Mouse (Mus musculus) midbrain, embryonic 14.5 days (tissue): ENCODE measurements around the gene Sptbn2. TPM values are rescaled to one million over a fixed set of nuclear protein-coding genes. Genes with fewer than 3 reads are reported as not detected.

ENCODE experiments used
- ATAC-seq: fragments of 200-750 bp; cut with Nextera tagmentation; 2 replicates; pipeline ENCODE4 v1.8.0; 2017; ENCODE audit warnings: moderate number of reproducible peaks, moderate library complexity; ENCODE audit not compliant: low FRiP score, low TSS enrichment
- DNase-seq: peaks from one replicate; pipeline ENCODE4 v3.0.0-alpha.2; 2015
- H3K27ac ChIP-seq: fragments of 300-500 bp; sonication (generic); replicated peaks from 2 replicates; pipeline ENCODE4 v1.5.1; 2014; ENCODE audit warnings: mild to moderate bottlenecking, low read depth, low read length, moderate library complexity
- H3K27me3 ChIP-seq: fragments of 300-500 bp; sonication (generic); 2 replicates; pipeline ENCODE4 v1.6.1; 2014; ENCODE audit warnings: low read length, control low read depth, mixed read lengths; ENCODE audit not compliant: control insufficient read depth, insufficient read depth
- H3K36me3 ChIP-seq: fragments of 300-500 bp; sonication (generic); 2 replicates; pipeline ENCODE4 v1.6.1; 2014; ENCODE audit warnings: low read length, control low read depth; ENCODE audit not compliant: control insufficient read depth, insufficient read depth
- H3K4me1 ChIP-seq: fragments of 300-500 bp; sonication (generic); 2 replicates; pipeline ENCODE4 v1.6.1; 2014; ENCODE audit warnings: mild to moderate bottlenecking, antibody characterized with exemption, low read length, control low read depth; ENCODE audit not compliant: control insufficient read depth, insufficient read depth
- H3K4me2 ChIP-seq: fragments of 300-500 bp; sonication (generic); 2 replicates; pipeline ENCODE4 v1.6.1; 2014; ENCODE audit warnings: mild to moderate bottlenecking, low read length, moderate library complexity
- H3K4me3 ChIP-seq: fragments of 300-500 bp; sonication (generic); replicated peaks from 2 replicates; pipeline ENCODE4 v1.5.1; 2014; ENCODE audit warnings: low read depth, low read length
- H3K9ac ChIP-seq: fragments of 300-500 bp; sonication (generic); replicated peaks from 2 replicates; pipeline ENCODE4 v1.6.1; 2014; ENCODE audit warnings: mild to moderate bottlenecking, low read length, moderate library complexity
- H3K9me3 ChIP-seq: fragments of 300-500 bp; sonication (generic); 2 replicates; pipeline ENCODE4 v1.6.1; 2016; ENCODE audit warnings: low read length, control low read depth, mixed read lengths; ENCODE audit not compliant: control insufficient read depth
- WGBS: fragments of 180-500 bp; shearing (Covaris S2); extraction: QIAGEN DNeasy Blood & Tissue Kit; methylation state at CpG from one replicate; pipeline ENCODE4 v1.1.7; 2014; 5-methylcytosine and 5-hydroxymethylcytosine counted together
- polyA plus RNA-seq: library from polyadenylated mRNA; unstranded; fragments of >200 nt; fragmentation: Nextera tagmentation; extraction: Ambion mirVana; gene quantifications from 2 replicates; pipeline ENCODE4 v1.2.1, GENCODE M21; 2014

Gene Sptbn2
- polyA plus RNA-seq, 1 experiment from 2014 or later, result 43.0 TPM

DNA sequence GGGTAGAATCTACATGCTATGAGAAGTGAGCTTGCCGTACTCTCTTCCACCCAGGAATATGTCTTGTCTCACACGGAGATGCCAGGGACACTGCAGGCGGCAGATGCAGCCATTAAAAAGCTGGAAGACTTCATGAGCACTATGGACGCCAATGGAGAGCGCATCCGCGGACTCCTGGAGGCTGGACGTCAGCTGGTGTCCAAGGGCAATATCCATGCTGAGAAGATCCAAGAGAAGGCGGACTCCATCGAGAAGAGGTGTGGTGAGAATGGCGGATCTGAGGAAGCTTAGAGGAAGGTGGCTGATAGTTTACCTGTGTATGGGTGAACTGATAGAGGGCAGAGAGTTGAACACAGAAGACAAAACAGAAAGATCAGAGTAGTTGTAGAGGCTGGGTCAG is 28.1 kb downstream of the Sptbn2 start:
- H3K4me1 ChIP-seq, result no peaks in the 10 kb centered on the region
- H3K4me2 ChIP-seq, result no peak overlapping the region
- no peak overlapping the region for H3K9ac ChIP-seq
- DNase-seq, result no peak
- H3K27ac ChIP-seq, result no peak overlapping the region
- H3K36me3 ChIP-seq, result peaks cover 94% of the 10 kb centered on the region
- H3K27me3 ChIP-seq, result no peaks in the 10 kb centered on the region
- WGBS, result 90% methylated on average over 11 of the region's 11 CpGs
- no peak for ATAC-seq
- H3K9me3 ChIP-seq, result no peaks in the 10 kb centered on the region
- no peak overlapping the region for H3K4me3 ChIP-seq

DNA sequence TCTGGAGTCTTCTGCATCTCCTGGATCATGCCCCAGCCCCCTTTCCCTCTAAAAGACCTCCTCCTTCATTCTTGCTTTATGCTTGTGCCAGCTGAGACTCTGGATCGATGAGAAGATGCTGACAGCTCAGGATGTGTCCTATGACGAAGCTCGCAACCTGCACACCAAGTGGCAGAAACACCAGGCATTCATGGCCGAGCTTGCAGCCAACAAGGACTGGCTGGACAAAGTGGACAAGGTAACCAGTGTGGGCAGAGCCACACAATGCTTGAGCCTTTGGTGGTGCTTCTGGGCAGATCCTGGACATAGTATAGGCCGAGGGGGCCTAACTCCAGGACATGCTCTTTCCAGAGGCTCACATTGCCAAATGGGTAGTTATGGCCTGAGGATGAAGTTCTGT is 28.8 kb downstream of the Sptbn2 start:
- WGBS, result 93% methylated on average over 5 of the region's 5 CpGs
- Histone ChIP-seq H3K9ac (no peak overlapping the region), H3K27ac (no peak overlapping the region), H3K27me3 (no peaks in the 10 kb centered on the region), H3K4me1 (no peaks in the 10 kb centered on the region), H3K9me3 (no peaks in the 10 kb centered on the region), H3K4me2 (no peak overlapping the region), H3K36me3 (peaks cover 94% of the 10 kb centered on the region), H3K4me3 (no peak overlapping the region)
- DNase-seq (no peak), ATAC-seq (no peak)

DNA sequence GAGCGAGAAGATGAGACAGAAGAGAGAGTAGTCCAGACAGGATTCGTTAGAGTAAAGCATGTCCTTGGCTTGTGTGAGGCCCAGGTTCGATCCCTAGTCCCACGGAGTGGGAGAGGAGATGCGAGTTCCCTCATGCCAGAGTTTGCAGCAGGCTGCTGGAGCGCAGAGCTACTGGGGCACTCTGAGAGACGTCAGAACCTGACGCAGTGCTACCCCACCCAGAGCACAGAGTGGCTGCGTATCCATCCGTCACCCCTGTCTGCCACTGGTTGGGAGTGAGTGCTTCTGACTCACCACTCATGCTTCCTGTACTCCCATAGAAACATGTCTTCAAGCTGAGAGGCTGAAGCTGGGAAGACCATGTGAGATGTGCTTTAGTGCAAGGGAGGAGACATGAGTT is 30.5 kb downstream of the Sptbn2 start:
- no peak for ATAC-seq
- H3K27me3 ChIP-seq, result no peaks in the 10 kb centered on the region
- H3K36me3 ChIP-seq, result peaks cover 95% of the 10 kb centered on the region
- no peaks in the 10 kb centered on the region for H3K9me3 ChIP-seq
- H3K4me3 ChIP-seq, result no peak overlapping the region
- 86% methylated on average over 10 of the region's 10 CpGs for WGBS
- no peak overlapping the region for H3K4me2 ChIP-seq
- no peak overlapping the region for H3K27ac ChIP-seq
- H3K9ac ChIP-seq, result no peak overlapping the region
- DNase-seq, result no peak
- H3K4me1 ChIP-seq, result no peaks in the 10 kb centered on the region

DNA sequence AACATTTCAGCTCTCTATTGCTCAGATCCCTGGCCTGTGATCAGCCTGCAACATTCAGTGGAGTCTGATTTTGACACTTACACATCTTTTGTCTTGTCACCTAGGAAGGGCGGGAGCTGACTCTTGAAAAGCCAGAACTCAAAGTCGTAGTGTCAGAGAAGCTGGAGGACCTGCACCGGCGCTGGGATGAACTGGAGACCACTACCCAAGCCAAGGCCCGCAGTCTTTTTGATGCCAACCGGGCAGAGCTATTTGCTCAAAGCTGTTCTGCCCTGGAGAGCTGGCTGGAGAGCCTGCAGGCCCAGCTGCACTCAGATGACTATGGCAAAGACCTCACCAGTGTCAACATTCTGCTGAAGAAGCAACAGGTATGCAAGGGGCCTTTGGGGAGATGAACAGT is 31.3 kb downstream of the Sptbn2 start:
- no peak for DNase-seq
- 93% methylated on average over 6 of the region's 6 CpGs for WGBS

DNA sequence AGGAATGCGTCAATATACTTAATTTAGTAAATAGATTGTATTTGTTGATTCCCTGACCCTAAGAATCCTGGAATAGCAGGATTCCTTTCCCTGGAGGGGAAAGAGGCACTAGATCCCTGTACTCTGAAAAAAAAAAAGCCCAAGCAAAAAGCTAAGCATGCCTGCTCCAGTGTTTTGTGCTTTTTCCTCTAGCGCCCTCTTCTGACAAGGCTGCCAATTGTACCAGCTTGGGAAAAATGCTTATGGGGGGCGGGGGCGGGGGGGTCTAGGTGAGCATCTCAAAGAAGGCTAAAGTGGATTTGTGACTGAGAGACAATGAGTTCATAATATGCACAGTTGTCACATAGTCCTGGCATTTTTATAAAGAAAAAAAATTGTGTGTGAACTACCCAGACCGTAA is 32.6 kb downstream of the Sptbn2 start:
- Histone ChIP-seq H3K9ac (no peak overlapping the region), H3K4me2 (no peak overlapping the region), H3K4me1 (no peaks in the 10 kb centered on the region), H3K27ac (no peak overlapping the region), H3K9me3 (no peaks in the 10 kb centered on the region), H3K4me3 (no peak overlapping the region), H3K27me3 (no peaks in the 10 kb centered on the region), H3K36me3 (peaks cover 94% of the 10 kb centered on the region)
- no peak for ATAC-seq
- DNase-seq, result peak; percentile 73
- WGBS, result 43% methylated on average over 5 of the region's 5 CpGs

More for the DNA sequence above, 31.3 kb downstream of the Sptbn2 start:
- H3K9me3 ChIP-seq, result no peaks in the 10 kb centered on the region
- H3K36me3 ChIP-seq, result peaks cover 96% of the 10 kb centered on the region
- no peak overlapping the region for H3K9ac ChIP-seq
- no peak overlapping the region for H3K4me2 ChIP-seq
- no peaks in the 10 kb centered on the region for H3K27me3 ChIP-seq
- no peak overlapping the region for H3K27ac ChIP-seq
- no peaks in the 10 kb centered on the region for H3K4me1 ChIP-seq
- ATAC-seq, result no peak
- H3K4me3 ChIP-seq, result no peak overlapping the region

DNA sequence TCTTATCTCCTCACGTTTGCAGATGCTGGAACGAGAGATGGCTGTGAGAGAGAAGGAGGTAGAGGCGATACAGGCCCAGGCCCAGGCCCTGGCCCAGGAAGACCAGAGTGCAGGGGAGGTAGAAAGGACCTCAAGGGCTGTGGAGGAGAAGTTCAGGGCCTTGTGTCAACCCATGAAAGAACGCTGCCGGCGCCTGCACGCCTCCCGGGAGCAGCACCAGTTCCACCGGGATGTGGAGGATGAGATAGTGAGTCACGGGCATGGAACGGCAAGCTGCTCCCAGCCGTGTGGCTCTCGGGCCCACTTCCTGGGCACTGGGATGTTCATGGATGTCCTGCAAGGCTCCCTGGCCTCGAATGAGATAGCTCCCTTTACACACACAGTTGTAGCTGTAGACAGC is 33.1 kb downstream of the Sptbn2 start:
- H3K9ac ChIP-seq, result no peak overlapping the region
- no peak overlapping the region for H3K4me3 ChIP-seq
- H3K36me3 ChIP-seq, result peaks cover 95% of the 10 kb centered on the region
- H3K4me1 ChIP-seq, result no peaks in the 10 kb centered on the region
- DNase-seq (no peak), ATAC-seq (no peak)
- H3K27me3 ChIP-seq, result no peaks in the 10 kb centered on the region
- WGBS, result 84% methylated on average over 14 of the region's 14 CpGs
- H3K27ac ChIP-seq, result no peak overlapping the region
- no peak overlapping the region for H3K4me2 ChIP-seq
- H3K9me3 ChIP-seq, result no peaks in the 10 kb centered on the region

DNA sequence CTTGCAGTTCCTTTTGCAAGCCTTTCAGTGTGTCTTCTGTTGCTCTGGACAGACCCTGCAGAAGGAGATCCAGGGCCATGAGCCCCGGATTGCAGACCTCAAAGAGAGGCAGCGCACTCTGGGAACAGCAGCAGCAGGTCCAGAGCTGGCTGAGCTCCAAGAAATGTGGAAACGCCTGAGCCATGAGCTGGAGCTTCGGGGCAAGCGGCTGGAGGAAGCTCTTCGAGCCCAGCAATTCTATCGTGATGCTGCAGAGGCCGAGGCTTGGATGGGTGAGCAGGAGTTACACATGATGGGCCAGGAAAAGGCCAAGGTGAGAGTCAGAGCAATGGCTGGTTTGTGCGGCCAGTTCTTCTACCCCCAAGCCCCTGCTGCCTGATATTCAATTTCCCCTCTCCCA is 34.1 kb downstream of the Sptbn2 start:
- Histone ChIP-seq H3K27ac (no peak overlapping the region), H3K36me3 (peaks cover 95% of the 10 kb centered on the region), H3K4me2 (no peak overlapping the region), H3K9ac (peak overlapping the region; percentile 10; the same call in 1 of the 2 replicates), H3K27me3 (no peaks in the 10 kb centered on the region), H3K4me3 (no peak overlapping the region), H3K9me3 (no peaks in the 10 kb centered on the region), H3K4me1 (no peaks in the 10 kb centered on the region)
- WGBS, result 78% methylated on average over 9 of the region's 9 CpGs
- peak; percentile 55 for DNase-seq
- ATAC-seq, result no peak

DNA sequence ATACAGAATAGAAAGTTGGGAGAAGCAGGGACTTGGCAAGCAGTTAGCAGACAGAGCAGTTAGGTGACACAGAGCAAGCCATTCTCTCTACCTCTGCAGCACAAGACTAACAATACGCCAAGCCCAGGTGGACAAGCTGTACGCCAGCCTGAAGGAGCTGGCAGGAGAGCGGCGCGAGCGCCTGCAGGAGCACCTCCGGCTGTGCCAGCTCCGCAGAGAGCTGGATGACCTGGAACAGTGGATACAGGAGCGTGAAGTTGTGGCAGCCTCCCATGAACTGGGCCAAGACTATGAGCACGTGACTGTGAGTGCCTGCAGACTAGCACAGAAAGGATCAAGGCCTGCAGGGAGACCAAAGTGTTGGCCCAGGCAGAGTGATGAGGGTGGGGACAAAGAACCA is 34.7 kb downstream of the Sptbn2 start:
- no peak overlapping the region for H3K9ac ChIP-seq
- no peak overlapping the region for H3K4me3 ChIP-seq
- no peak overlapping the region for H3K27ac ChIP-seq
- WGBS, result 95% methylated on average over 10 of the region's 10 CpGs
- H3K27me3 ChIP-seq, result no peaks in the 10 kb centered on the region
- H3K36me3 ChIP-seq, result peaks cover 95% of the 10 kb centered on the region
- ATAC-seq (no peak), DNase-seq (no peak)
- no peaks in the 10 kb centered on the region for H3K9me3 ChIP-seq
- H3K4me2 ChIP-seq, result no peak overlapping the region
- no peaks in the 10 kb centered on the region for H3K4me1 ChIP-seq

DNA sequence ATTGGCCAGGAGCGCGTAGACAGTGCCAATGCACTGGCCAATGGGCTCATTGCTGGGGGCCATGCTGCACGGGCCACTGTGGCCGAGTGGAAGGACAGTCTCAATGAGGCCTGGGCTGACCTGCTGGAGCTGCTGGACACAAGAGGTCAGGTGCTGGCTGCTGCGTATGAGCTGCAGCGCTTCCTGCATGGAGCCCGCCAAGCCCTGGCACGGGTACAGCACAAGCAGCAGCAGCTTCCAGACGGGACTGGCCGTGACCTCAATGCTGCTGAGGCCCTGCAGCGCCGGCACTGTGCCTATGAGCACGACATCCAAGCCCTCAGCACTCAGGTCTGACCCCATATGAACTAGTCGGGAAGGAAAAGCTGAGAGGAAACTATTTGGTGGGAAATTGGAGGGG is 35.6 kb downstream of the Sptbn2 start:
- Histone ChIP-seq H3K36me3 (peaks cover 95% of the 10 kb centered on the region), H3K27me3 (no peaks in the 10 kb centered on the region), H3K9ac (no peak overlapping the region), H3K27ac (no peak overlapping the region), H3K9me3 (no peaks in the 10 kb centered on the region), H3K4me1 (no peaks in the 10 kb centered on the region), H3K4me3 (no peak overlapping the region), H3K4me2 (no peak overlapping the region)
- 85% methylated on average over 14 of the region's 14 CpGs for WGBS
- DNase-seq (no peak), ATAC-seq (no peak)
